Mouse (Mus musculus) liver, adult 2 months (tissue): Measurements from ENCODE around the gene Tmem131l.

Source experiments
- CTCF ChIP-seq: fragments of 200-500 bp; IDR thresholded peaks from 2 replicates; pipeline ENCODE4 v1.5.1; 2011; ENCODE audit warnings: low read depth, low read length, control low read depth
- POLR2A ChIP-seq: fragments of 200-500 bp; IDR thresholded peaks from 2 replicates; pipeline ENCODE4 v1.6.1; 2011; ENCODE audit warnings: low read length, control low read depth; ENCODE audit not compliant: insufficient read depth; ENCODE audit errors: extremely low read depth

- TF ChIP-seq CTCF = no peak
- TF ChIP-seq POLR2A = no peak
Observed at GRCm38 (mm10) chr3:83885163-83885562, 154.8 kb downstream of the Tmem131l start.
